Mouse (Mus musculus): ENCODE data around the gene Wfdc5. TPM values are rescaled to one million over a fixed set of nuclear protein-coding genes. Genes with fewer than 3 reads are reported as not detected.
"Not testable (repeated sequence)": the region's sequence is repeated elsewhere in the genome, so short reads cannot be mapped to it uniquely, and the experiment has no call there.

Wfdc5 gene
- polyA plus RNA-seq, 1 experiment: 0.65 TPM

DNA sequence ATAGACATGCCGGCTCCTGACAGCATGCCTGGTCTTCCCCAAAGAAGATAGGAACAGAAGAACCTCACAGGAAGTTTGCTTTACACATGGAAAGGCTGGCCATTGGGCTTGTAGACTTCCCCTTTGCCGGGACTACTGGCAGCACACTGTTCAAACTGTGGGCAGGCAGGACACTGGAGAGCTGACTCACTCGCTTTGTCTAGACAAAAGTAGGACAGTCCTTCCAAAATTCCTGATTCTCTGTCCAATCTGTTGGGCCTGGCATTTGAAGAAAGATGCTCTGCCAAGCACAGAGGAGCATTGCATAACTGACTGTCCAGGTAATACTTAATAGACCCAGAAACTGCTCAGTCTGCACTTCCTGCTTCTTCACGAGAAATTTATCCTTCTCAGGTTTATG is 24.1 kb upstream of the Wfdc5 start:
- Histone ChIP-seq H3K27ac (ENCODE audit: control insufficient read depth, insufficient read depth, low read length) (no peak overlapping the region), H3K4me1 (replicated peaks; ENCODE audit: control insufficient read depth, insufficient read depth, low read length) (no peaks in the 10 kb centered on the region)
- 49% methylated on average over 4 of the region's 4 CpGs for WGBS

DNA sequence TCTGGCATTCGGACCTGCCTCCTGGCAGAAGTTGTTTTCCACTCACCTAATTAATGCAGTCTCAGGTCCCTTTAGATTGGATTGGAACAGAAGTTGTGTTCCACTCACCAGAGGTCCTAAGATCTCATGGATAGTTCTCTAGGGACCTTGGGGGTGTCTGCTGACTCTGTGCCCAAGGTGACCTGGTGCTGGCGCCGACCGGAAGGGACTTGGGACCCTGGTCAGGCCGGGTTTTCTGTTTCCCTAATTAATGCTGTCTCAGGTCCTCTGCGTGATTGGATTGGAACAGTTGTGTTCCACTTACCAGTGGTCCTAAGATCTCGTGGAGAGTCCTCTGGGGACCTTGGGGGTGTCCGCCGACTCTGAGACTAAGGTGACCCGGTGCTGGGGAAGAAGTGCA is 23.5 kb upstream of the Wfdc5 start:
- H3K36me3 ChIP-seq (ENCODE audit: control insufficient read depth, insufficient read depth, low read length); H3K4me3 ChIP-seq (ENCODE audit: control insufficient read depth, insufficient read depth, low read length); H3K27ac ChIP-seq (ENCODE audit: control insufficient read depth, insufficient read depth, low read length); H3K27me3 ChIP-seq (ENCODE audit: control insufficient read depth, insufficient read depth, low read length); H3K4me1 ChIP-seq (replicated peaks; ENCODE audit: control insufficient read depth, insufficient read depth, low read length); DNase-seq: not testable (repeated sequence)
- 95% methylated on average over 10 of the region's 10 CpGs for WGBS

More for the DNA sequence above, 24.1 kb upstream of the Wfdc5 start:
- TF ChIP-seq POLR2A (IDR thresholded peaks at IDR 0.05; ENCODE audit: control insufficient read depth, extremely low read depth, insufficient read depth, low read length, poor library complexity): no peak
- TF ChIP-seq CTCF (IDR thresholded peaks at IDR 0.05; ENCODE audit: borderline replicate concordance, control insufficient read depth, extremely low read depth, insufficient read depth, low read length, poor library complexity): no peak
- no peak for DNase-seq
- H3K4me3 ChIP-seq (ENCODE audit: control insufficient read depth, insufficient read depth, low read length): no peak overlapping the region
- no peaks in the 10 kb centered on the region for H3K27me3 ChIP-seq (ENCODE audit: control insufficient read depth, insufficient read depth, low read length)
- H3K36me3 ChIP-seq (ENCODE audit: control insufficient read depth, insufficient read depth, low read length): no peaks in the 10 kb centered on the region

DNA sequence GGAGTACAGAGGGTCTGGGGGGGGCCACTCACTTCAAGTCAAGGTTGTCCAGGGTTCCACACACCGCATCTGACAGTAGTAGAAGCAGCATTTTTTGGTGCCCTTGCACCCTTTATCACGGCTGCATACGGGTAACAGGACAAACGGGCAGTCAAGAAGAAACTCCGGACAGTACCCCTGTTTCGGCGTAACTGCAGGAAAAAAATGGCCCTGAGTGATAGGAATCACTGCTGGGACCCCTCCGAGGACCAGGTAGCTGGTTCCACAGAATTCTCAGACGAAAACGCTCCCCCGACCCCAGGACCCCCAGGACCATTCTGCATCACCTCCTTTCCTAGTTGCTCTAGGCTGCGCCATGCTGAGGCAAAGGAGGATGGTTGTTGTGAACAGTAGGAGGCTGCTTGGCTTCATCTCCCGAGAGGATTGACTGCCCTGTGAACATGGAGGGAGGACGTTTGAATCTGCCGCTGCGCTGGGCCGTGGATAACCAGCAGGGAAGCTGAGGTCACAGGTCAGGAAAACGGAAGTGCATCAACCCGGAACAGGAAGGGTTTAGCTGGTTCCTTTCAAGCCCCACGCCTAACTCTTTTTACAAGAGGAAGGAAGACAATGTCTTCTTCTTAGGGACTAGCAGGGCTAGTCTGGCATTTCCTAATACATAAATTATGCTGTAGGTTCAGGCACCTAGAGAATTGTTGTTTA is 17.2 kb upstream of the Wfdc5 start, which contains the start of gene Wfdc15a:
Gene Wfdc15a, minus strand, starts transcription at position 505 of the 702 bp plus-strand sequence.
- no peak for TF ChIP-seq CTCF (IDR thresholded peaks at IDR 0.05; ENCODE audit: borderline replicate concordance, control insufficient read depth, extremely low read depth, insufficient read depth, low read length, poor library complexity)
- TF ChIP-seq POLR2A (IDR thresholded peaks at IDR 0.05; ENCODE audit: control insufficient read depth, extremely low read depth, insufficient read depth, low read length, poor library complexity): no peak
- no peak for DNase-seq
- no peaks in the 10 kb centered on the region for H3K36me3 ChIP-seq (ENCODE audit: control insufficient read depth, insufficient read depth, low read length)
- H3K4me3 ChIP-seq (ENCODE audit: control insufficient read depth, insufficient read depth, low read length): no peak within 1 kb of the TSS
- no peak within 1 kb of the TSS for H3K27ac ChIP-seq (ENCODE audit: control insufficient read depth, insufficient read depth, low read length)
- no peaks in the 10 kb centered on the region for H3K27me3 ChIP-seq (ENCODE audit: control insufficient read depth, insufficient read depth, low read length)
- WGBS: 85% methylated on average over 20 of the region's 20 CpGs
- H3K4me1 ChIP-seq (replicated peaks; ENCODE audit: control insufficient read depth, insufficient read depth, low read length): no peaks in the 10 kb centered on the region

DNA sequence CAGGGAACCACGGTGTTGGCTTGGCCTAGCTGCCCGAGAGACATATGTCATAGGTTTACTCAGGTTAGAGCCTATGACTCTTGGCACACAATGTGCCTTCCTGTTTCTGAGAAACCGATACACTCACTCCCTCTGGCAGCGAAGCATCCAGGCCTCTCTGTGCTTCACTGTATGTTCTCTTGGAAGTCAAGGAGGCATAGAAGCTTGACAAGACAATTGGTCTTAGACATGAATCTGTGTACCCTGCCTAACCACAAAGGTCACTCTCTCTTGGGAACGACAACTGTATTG is 14.1 kb upstream of the Wfdc5 start:
- TF ChIP-seq POLR2A (IDR thresholded peaks at IDR 0.05; ENCODE audit: control insufficient read depth, extremely low read depth, insufficient read depth, low read length, poor library complexity) (no peak), CTCF (IDR thresholded peaks at IDR 0.05; ENCODE audit: borderline replicate concordance, control insufficient read depth, extremely low read depth, insufficient read depth, low read length, poor library complexity) (no peak)
- H3K27ac ChIP-seq (ENCODE audit: control insufficient read depth, insufficient read depth, low read length): no peak overlapping the region
- DNase-seq: no peak
- H3K36me3 ChIP-seq (ENCODE audit: control insufficient read depth, insufficient read depth, low read length): no peaks in the 10 kb centered on the region
- 91% methylated on average over 5 of the region's 5 CpGs for WGBS
- no peak overlapping the region for H3K4me3 ChIP-seq (ENCODE audit: control insufficient read depth, insufficient read depth, low read length)
- no peaks in the 10 kb centered on the region for H3K4me1 ChIP-seq (replicated peaks; ENCODE audit: control insufficient read depth, insufficient read depth, low read length)
- H3K27me3 ChIP-seq (ENCODE audit: control insufficient read depth, insufficient read depth, low read length): no peaks in the 10 kb centered on the region

DNA sequence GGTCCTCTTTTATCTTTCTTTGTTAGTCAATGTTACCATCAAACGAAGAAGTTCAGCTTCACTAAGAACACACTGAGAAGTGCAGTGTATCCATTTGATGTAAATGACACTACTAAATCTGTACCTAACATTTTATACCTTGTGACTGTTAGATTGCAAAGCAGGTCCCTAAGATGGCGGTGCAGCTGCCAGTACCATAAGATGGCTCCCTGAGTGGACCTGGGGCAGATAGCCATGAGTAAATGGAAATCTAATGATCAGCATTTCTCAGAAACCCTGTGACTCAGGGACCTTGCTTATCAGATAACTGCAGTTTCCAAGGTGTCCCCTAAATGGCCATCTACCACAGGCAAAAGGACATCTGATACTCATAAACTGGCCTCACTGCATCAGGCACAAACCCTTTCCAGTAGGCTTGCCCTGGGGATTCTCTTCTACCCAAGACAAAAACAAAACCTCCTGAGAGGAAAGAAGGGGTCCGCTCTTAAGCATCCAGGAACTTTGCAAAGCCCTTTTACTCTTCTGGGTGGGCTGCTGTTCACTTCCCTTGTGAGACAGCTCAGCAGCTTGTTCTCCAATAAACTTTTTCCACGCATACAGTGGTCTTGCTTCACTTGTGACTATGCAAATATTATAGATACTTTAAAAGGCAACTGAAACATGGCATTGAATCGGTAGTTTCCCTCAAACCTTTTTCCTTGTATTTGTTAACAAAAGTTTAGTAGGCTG is 13.6 kb upstream of the Wfdc5 start:
- TF ChIP-seq CTCF (IDR thresholded peaks at IDR 0.05; ENCODE audit: borderline replicate concordance, control insufficient read depth, extremely low read depth, insufficient read depth, low read length, poor library complexity) (no peak), POLR2A (IDR thresholded peaks at IDR 0.05; ENCODE audit: control insufficient read depth, extremely low read depth, insufficient read depth, low read length, poor library complexity) (no peak)
- Histone ChIP-seq H3K27ac (ENCODE audit: control insufficient read depth, insufficient read depth, low read length) (no peak overlapping the region), H3K36me3 (ENCODE audit: control insufficient read depth, insufficient read depth, low read length) (no peaks in the 10 kb centered on the region), H3K4me1 (replicated peaks; ENCODE audit: control insufficient read depth, insufficient read depth, low read length) (no peaks in the 10 kb centered on the region), H3K4me3 (ENCODE audit: control insufficient read depth, insufficient read depth, low read length) (no peak overlapping the region), H3K27me3 (ENCODE audit: control insufficient read depth, insufficient read depth, low read length) (no peaks in the 10 kb centered on the region)
- 91% methylated on average over 5 of the region's 5 CpGs for WGBS
- DNase-seq: no peak

DNA sequence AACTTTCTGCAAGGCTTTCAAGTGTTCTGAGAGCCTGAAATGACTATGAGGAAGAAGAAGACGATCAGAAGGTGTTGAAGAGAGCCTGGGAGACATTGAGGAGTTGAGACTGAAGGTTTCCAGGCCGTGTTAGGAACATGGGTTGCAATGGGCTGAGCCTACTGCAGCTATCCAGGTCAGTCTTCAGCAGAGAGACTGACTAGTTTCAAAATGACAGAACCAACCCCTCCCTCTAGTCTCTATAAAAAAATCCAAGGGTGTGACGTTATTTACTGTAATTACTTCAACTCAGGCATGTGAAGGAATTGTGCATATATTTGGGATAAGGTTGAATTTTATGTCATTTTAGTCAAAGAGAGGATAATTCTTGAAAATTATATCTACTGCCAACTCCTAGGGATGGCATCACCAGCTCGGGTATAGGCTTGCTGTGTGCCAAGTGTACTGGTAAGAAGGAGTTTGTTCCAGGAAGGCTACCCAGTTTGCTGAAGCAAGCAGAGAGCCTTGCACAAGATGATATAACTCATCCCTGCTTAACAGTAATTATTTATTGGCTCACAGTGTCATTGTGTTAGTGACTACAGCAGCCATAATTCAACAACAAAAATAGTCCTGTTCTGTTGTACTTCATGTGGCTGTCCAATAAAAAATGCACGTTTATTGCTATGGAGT is 12.6 kb upstream of the Wfdc5 start:
- H3K4me3 ChIP-seq (ENCODE audit: control insufficient read depth, insufficient read depth, low read length): no peak overlapping the region
- no peaks in the 10 kb centered on the region for H3K4me1 ChIP-seq (replicated peaks; ENCODE audit: control insufficient read depth, insufficient read depth, low read length)
- WGBS: 79% methylated on average over 5 of the region's 5 CpGs
- H3K27me3 ChIP-seq (ENCODE audit: control insufficient read depth, insufficient read depth, low read length): no peaks in the 10 kb centered on the region
- H3K36me3 ChIP-seq (ENCODE audit: control insufficient read depth, insufficient read depth, low read length): no peaks in the 10 kb centered on the region
- TF ChIP-seq POLR2A (IDR thresholded peaks at IDR 0.05; ENCODE audit: control insufficient read depth, extremely low read depth, insufficient read depth, low read length, poor library complexity): no peak
- no peak for TF ChIP-seq CTCF (IDR thresholded peaks at IDR 0.05; ENCODE audit: borderline replicate concordance, control insufficient read depth, extremely low read depth, insufficient read depth, low read length, poor library complexity)
- DNase-seq: no peak
- no peak overlapping the region for H3K27ac ChIP-seq (ENCODE audit: control insufficient read depth, insufficient read depth, low read length)

Measured in thymus, adult 2 months (tissue).